Mouse (Mus musculus) MEL (cell line): Measurements from ENCODE around the gene Keap1.

ENCODE experiments used
- CHD1 ChIP-seq: IDR thresholded peaks from 2 replicates; pipeline ENCODE4 v1.6.1; 2012; ENCODE audit warnings: low read depth, mild to moderate bottlenecking, inconsistent platforms, low read length, improper control_type of control experiment
- CHD2 ChIP-seq: IDR thresholded peaks from 2 replicates; pipeline ENCODE4 v1.6.1; 2011; ENCODE audit warnings: low read length, improper control_type of control experiment
- CTCF ChIP-seq, 3 experiments: IDR thresholded peaks in 2 of 3; conservative IDR thresholded peaks in 1 of 3; 2 replicates each; pipeline ENCODE4 v1.5.1; 2011 to 2012; ENCODE audit warnings: low read length in 3 of 3, low read depth in 2 of 3, mild to moderate bottlenecking in 2 of 3, improper control_type of control experiment in 1 of 3, inconsistent platforms in 1 of 3, mixed read lengths in 1 of 3, moderate library complexity in 1 of 3; ENCODE audit not compliant: control insufficient read depth in 1 of 3, insufficient read depth in 1 of 3, poor library complexity in 1 of 3, severe bottlenecking in 1 of 3
- HCFC1 ChIP-seq: IDR thresholded peaks from 2 replicates; pipeline ENCODE4 v1.6.1; 2012; ENCODE audit warnings: low read depth, mild to moderate bottlenecking, inconsistent platforms, low read length, improper control_type of control experiment, moderate library complexity
- MXI1 ChIP-seq: IDR thresholded peaks from 2 replicates; pipeline ENCODE4 v1.6.1; 2011; ENCODE audit warnings: mild to moderate bottlenecking, low read depth, low read length, improper control_type of control experiment
- POLR2A ChIP-seq, 2 experiments: IDR thresholded peaks; 2 replicates each; pipeline ENCODE4 v1.6.1; 2011 to 2012; ENCODE audit warnings: low read length in 2 of 2, mild to moderate bottlenecking in 2 of 2, control low read depth in 1 of 2, improper control_type of control experiment in 1 of 2, low read depth in 1 of 2, moderate library complexity in 1 of 2; ENCODE audit not compliant: control insufficient read depth in 1 of 2, insufficient read depth in 1 of 2, poor library complexity in 1 of 2
- SIN3A ChIP-seq: IDR thresholded peaks from 2 replicates; pipeline ENCODE4 v1.6.1; 2012; ENCODE audit warnings: low read length, improper control_type of control experiment, inconsistent platforms
- SMC3 ChIP-seq: IDR thresholded peaks from 2 replicates; pipeline ENCODE4 v1.6.1; 2011; ENCODE audit warnings: low read depth, low read length, improper control_type of control experiment
- TBP ChIP-seq: IDR thresholded peaks from 2 replicates; pipeline ENCODE4 v1.8.0; 2011; ENCODE audit warnings: low read depth, low read length, improper control_type of control experiment
- USF1 ChIP-seq: IDR thresholded peaks from 2 replicates; pipeline ENCODE4 v1.6.1; 2014; ENCODE audit warnings: low read depth, mild to moderate bottlenecking, inconsistent platforms, low read length, improper control_type of control experiment, moderate library complexity

GRCm38 (mm10) chr9:21181421-21182220 is 57.5 kb downstream of the Keap1 start:
- TF ChIP-seq SMC3: no peak
- TF ChIP-seq TBP: peak; percentile 82
- TF ChIP-seq POLR2A (IDR thresholded peaks at IDR 0.05; ENCODE audit: control insufficient read depth in 1 of 2, insufficient read depth in 1 of 2, low read depth in 1 of 2, low read length in 2 of 2, poor library complexity in 1 of 2): peak; percentile 86
- TF ChIP-seq USF1: peak; percentile 27; the same call in 1 of the 2 replicates
- TF ChIP-seq CHD2: peak; percentile 8; the same call in 1 of the 2 replicates
- peak; percentile 63 for TF ChIP-seq MXI1
- peak in 2 of 3 experiments; percentile 0 to 3; a peak in 1 of 6 replicates for TF ChIP-seq CTCF (IDR thresholded peaks at IDR 0.05 in 2 of 3, conservative IDR thresholded peaks at IDR 0.05 in 1 of 3; ENCODE audit: control insufficient read depth in 1 of 3, insufficient read depth in 1 of 3, low read depth in 2 of 3, low read length in 3 of 3, poor library complexity in 1 of 3, severe bottlenecking in 1 of 3)
- peak; percentile 24; the same call in 1 of the 2 replicates for TF ChIP-seq HCFC1
- peak; percentile 64 for TF ChIP-seq CHD1
- peak; percentile 61; the same call in 1 of the 2 replicates for TF ChIP-seq SIN3A
